Mouse (Mus musculus) neutrophil, adult 65 days (primary cell): ENCODE results near the gene Zfp335. TPM values are rescaled to one million over a fixed set of nuclear protein-coding genes. Genes with fewer than 3 reads are reported as not detected.

Experiments used
- total RNA-seq: library from RNA; stranded (reverse); gene quantifications from 2 replicates; pipeline ENCODE4 v1.2.4, GENCODE M21; 2023

Zfp335 gene
- 32.4 and 36.5 TPM in 2 replicates for total RNA-seq

GRCm38 (mm10) chr2:164911086-164912048 is at the start of gene Zfp335:
Gene Zfp335 (minus strand): TSS chr2:164911757.

GRCm38 (mm10) chr2:164960716-164961441 is 49.3 kb upstream of the Zfp335 start, which contains the start of gene Slc12a5:
Gene Slc12a5 (plus strand): TSS chr2:164960802.

GRCm38 (mm10) chr2:164940140-164940830 is 28.7 kb upstream of the Zfp335 start, which contains the start of gene Mmp9:
Gene Mmp9 (plus strand): TSS chr2:164940780.

GRCm38 (mm10) chr2:164879228-164879567 is 32.4 kb downstream of the Zfp335 start, which contains the start of gene Pcif1:
Gene Pcif1 (plus strand): TSS chr2:164879304.

GRCm38 (mm10) chr2:164857101-164857821 is 54.3 kb downstream of the Zfp335 start, which contains the start of gene Pltp:
Gene Pltp (minus strand): TSS chr2:164857711.

Other genes with a start within 250 kb of the Zfp335 start
- not detected in 2 replicates for gene Wfdc11, start 237.7 kb downstream of the Zfp335 start, total RNA-seq
- gene Wfdc13, start 226.7 kb downstream of the Zfp335 start, total RNA-seq: not detected in 2 replicates
- gene Spint4, start 213.3 kb downstream of the Zfp335 start, total RNA-seq: not detected in 2 replicates
- gene Spint5, start 196.5 kb downstream of the Zfp335 start, total RNA-seq: not detected in 2 replicates
- not detected in 2 replicates for gene Wfdc3, start 165.8 kb downstream of the Zfp335 start, total RNA-seq
- 34.5 and 42.9 TPM in 2 replicates for gene Dnttip1, start 165.8 kb downstream of the Zfp335 start, total RNA-seq
- gene Ube2c, start 141.9 kb downstream of the Zfp335 start, total RNA-seq: 84.3 and 94.9 TPM in 2 replicates
- 0.73 TPM in 1 of 2 replicates, not detected in the other for gene Tnnc2, start 131.8 kb downstream of the Zfp335 start, total RNA-seq
- 2.2 and 2.6 TPM in 2 replicates for gene Snx21, start 125.9 kb downstream of the Zfp335 start, total RNA-seq
- gene Acot8, start 106.9 kb downstream of the Zfp335 start, total RNA-seq: 44.2 and 45.5 TPM in 2 replicates
- 1.5 and 1.7 TPM in 2 replicates for gene Zswim3, start 106.7 kb downstream of the Zfp335 start, total RNA-seq
- 3.1 and 4.0 TPM in 2 replicates for gene Zswim1, start 89.1 kb downstream of the Zfp335 start, total RNA-seq
- gene Spata25, start 83.2 kb downstream of the Zfp335 start, total RNA-seq: not detected in 2 replicates
- 149 and 152 TPM in 2 replicates for gene Ctsa, start 78.9 kb downstream of the Zfp335 start, total RNA-seq
- gene Neurl2, start 78.3 kb downstream of the Zfp335 start, total RNA-seq: 0.66 and 1.6 TPM in 2 replicates
- 1.7 and 3.0 TPM in 2 replicates for gene Pltp, start 54.0 kb downstream of the Zfp335 start, total RNA-seq
- gene Pcif1, start 32.5 kb downstream of the Zfp335 start, total RNA-seq: 48.8 and 69.6 TPM in 2 replicates
- 2,237 and 2,648 TPM in 2 replicates for gene Mmp9, start 29.0 kb upstream of the Zfp335 start, total RNA-seq
- 6.8 and 7.2 TPM in 2 replicates for gene Slc12a5, start 49.0 kb upstream of the Zfp335 start, total RNA-seq
- gene Ncoa5, start 123.1 kb upstream of the Zfp335 start, total RNA-seq: 13.5 TPM in 2 replicates
- gene Cd40, start 143.9 kb upstream of the Zfp335 start, total RNA-seq: 7.7 and 8.0 TPM in 2 replicates
- not detected in 2 replicates for gene 1700025C18Rik, start 179.0 kb upstream of the Zfp335 start, total RNA-seq